8 mouse cellular contexts compared by ENCODE assay signal in genomic region chr1:153332444-153333295, GRCm38 (mm10). TPM values are rescaled to one million over a fixed set of nuclear protein-coding genes. Genes with fewer than 3 reads are reported as not detected.
DNase-seq lines count a peak whose midpoint lies in the region; ATAC-seq lines count a peak whose summit lies in the region.

Gene Lamc1, minus strand, starts transcription at chr1:153332786.

- peak within 1 kb of the TSS; percentile 93 for H3K4me2 ChIP-seq in limb, embryonic 11.5 days (ENCODE audit: low read depth, severe bottlenecking)
- H3K4me2 ChIP-seq in midbrain, embryonic 13.5 days (replicated peaks): peak within 1 kb of the TSS; percentile 97

- no peaks in the 10 kb centered on the region for H3K36me3 ChIP-seq in limb, embryonic 11.5 days (ENCODE audit: control insufficient read depth, insufficient read depth, low read length)
- no peaks in the 10 kb centered on the region for H3K36me3 ChIP-seq in midbrain, embryonic 13.5 days

- H3K9me3 ChIP-seq in limb, embryonic 11.5 days (ENCODE audit: control insufficient read depth, low read length): no peaks in the 10 kb centered on the region
- no peaks in the 10 kb centered on the region for H3K9me3 ChIP-seq in midbrain, embryonic 13.5 days

- peak within 1 kb of the TSS; percentile 70 for H3K4me3 ChIP-seq in limb, embryonic 11.5 days (ENCODE audit: low read depth, low read length)
- H3K4me3 ChIP-seq in midbrain, embryonic 13.5 days (replicated peaks): peak within 1 kb of the TSS; percentile 91

- peak within 1 kb of the TSS; percentile 84 for H3K9ac ChIP-seq in limb, embryonic 11.5 days (ENCODE audit: low read length)
- H3K9ac ChIP-seq in midbrain, embryonic 13.5 days (replicated peaks): peak within 1 kb of the TSS; percentile 93

- no peaks in the 10 kb centered on the region for H3K27me3 ChIP-seq in limb, embryonic 11.5 days (ENCODE audit: control insufficient read depth, insufficient read depth, low read length)
- H3K27me3 ChIP-seq in midbrain, embryonic 13.5 days: no peaks in the 10 kb centered on the region

- ATAC-seq in limb, embryonic 11.5 days (ENCODE audit: insufficient number of reproducible peaks, low FRiP score, low TSS enrichment, low read depth): peak; percentile 92
- ATAC-seq in midbrain, embryonic 13.5 days: peak; percentile 96

- WGBS in limb, embryonic 11.5 days: 0% methylated on average over 75 of the region's 85 CpGs
- WGBS in midbrain, embryonic 13.5 days: under 1% methylated on average over 75 of the region's 85 CpGs

- DNase-seq in layer of hippocampus, adult 11-12 months (ENCODE audit: low spot score): peak; percentile 85
- no peak for DNase-seq in layer of hippocampus, adult 9-10 months (ENCODE audit: low spot score)
- DNase-seq in embryo, embryonic 9.5 days (ENCODE audit: extremely low spot score): peak; percentile 99
- peak; percentile 100 for DNase-seq in heart, adult 11 months
- peak; percentile 88 for DNase-seq in kidney, adult 11 months
- peak; percentile 95 for DNase-seq in limb, embryonic 11.5 days (ENCODE audit: low spot score)
- DNase-seq in spleen, adult 12 weeks (ENCODE audit: low spot score): peak; percentile 11

- H3K4me1 ChIP-seq in limb, embryonic 11.5 days (ENCODE audit: control insufficient read depth, insufficient read depth, low read length): 0 out of 2 replicates have a peak, but pooled peaks cover 8% of the 10 kb centered on the region
- H3K4me1 ChIP-seq in midbrain, embryonic 13.5 days (replicated peaks): peaks cover 33% of the 10 kb centered on the region

- peak within 1 kb of the TSS; percentile 73 for H3K27ac ChIP-seq in limb, embryonic 11.5 days (replicated peaks; ENCODE audit: low read depth, low read length)
- H3K27ac ChIP-seq in midbrain, embryonic 13.5 days: peak within 1 kb of the TSS; percentile 90

RNA-seq across cellular contexts. Expression of gene Lamc1, which starts in this region (rescaled TPM):
- 29.9 and 34.8 TPM in 2 replicates for polyA plus RNA-seq in limb, embryonic 11.5 days (2014; fragmentation: Nextera tagmentation; extraction: Ambion mirVana)
- polyA plus RNA-seq in midbrain, embryonic 13.5 days (2015; fragmentation: Nextera tagmentation; extraction: Ambion mirVana): 11.3 and 14.9 TPM in 2 replicates
